Mouse (Mus musculus): ENCODE results near the gene Dhx30. TPM values are rescaled to one million over a fixed set of nuclear protein-coding genes. Genes with fewer than 3 reads are reported as not detected.

Gene Dhx30
- 135 TPM for polyA plus RNA-seq (2017; shearing (Covaris generic))

DNA sequence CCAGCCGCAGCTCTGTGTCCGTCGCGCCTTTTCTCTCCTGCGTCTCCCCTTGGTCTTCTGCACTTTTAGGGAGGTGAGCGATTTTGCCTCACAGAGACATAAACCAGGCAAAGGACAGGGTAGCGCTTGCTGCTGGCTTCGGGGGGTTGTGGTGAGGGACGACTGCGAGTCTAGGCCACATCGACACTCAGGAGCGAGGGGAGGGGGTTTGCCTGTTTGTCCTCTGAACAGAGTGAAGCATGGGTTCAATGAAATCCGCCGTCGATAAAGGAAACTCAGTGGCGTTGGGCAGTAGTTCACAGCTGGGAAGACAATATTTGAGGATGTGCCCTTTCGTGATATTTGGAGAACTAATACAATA, at the start of gene Dhx30:
Gene Dhx30 (minus strand): TSS at position 52 of the 361 bp plus-strand sequence.

DNA sequence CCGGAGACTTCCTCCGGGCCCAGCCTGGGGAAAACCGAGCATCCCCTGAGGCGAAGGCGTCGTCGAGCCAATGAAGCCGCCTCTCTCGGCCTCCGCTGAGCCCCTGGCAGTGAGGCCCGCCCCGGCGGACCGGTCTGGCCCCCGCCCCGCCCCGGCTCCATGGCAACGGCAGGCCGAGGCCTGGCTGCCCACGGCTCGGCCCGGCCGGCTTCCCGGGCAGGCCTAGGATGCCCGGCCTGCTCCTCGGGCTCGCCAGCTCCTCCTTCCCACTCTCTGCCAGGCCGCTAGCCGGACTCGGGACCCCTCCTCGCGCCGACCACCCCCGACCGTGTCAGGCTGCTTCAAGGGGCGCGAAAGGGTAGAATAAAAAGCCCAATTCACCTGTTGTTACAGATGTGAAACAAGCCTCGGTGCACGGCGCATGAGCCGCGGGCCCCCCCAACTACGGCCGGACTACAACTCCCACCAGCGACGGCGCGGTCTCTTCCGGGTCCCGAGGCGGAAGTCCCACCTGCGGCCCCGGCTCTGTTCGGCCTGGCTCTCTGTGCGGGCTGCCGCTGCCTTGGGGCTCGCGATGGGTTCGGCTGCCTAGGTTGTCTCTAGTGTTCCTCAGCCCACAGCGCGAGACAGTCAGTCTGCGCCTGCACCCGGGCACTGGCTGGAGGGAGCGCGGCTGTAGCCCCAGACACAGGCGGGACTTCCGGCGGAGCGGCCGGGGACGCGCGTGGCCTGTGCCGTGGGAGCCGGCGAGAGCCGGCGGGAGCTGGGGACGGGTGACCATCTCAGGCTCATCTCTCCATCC, 452 bp downstream of the Dhx30 start, which contains the start of gene Smarcc1:
Gene Smarcc1 (plus strand): TSS at position 732 of the 802 bp plus-strand sequence.

Other genes starting within 250 kb of the Dhx30 start
- gene Cdc25a, start 242.3 kb downstream of the Dhx30 start, polyA plus RNA-seq (2017; shearing (Covaris generic)) = 16.4 TPM
- 63.0 TPM for gene Map4, start 186.4 kb downstream of the Dhx30 start, polyA plus RNA-seq (2017; shearing (Covaris generic))
- gene Smarcc1, start 122 bp downstream of the Dhx30 start, polyA plus RNA-seq (2017; shearing (Covaris generic)) = 67.0 TPM
- 0.07 TPM for gene Cspg5, start 126.0 kb upstream of the Dhx30 start, polyA plus RNA-seq (2017; shearing (Covaris generic))
- gene Elp6, start 187.3 kb upstream of the Dhx30 start, polyA plus RNA-seq (2017; shearing (Covaris generic)) = 15.3 TPM
- 71.0 TPM for gene Scap, start 215.5 kb upstream of the Dhx30 start, polyA plus RNA-seq (2017; shearing (Covaris generic))